Mouse (Mus musculus): ENCODE measurements around the gene Rxrb.
"Not testable (repeated sequence)": the region's sequence is repeated elsewhere in the genome, so short reads cannot be mapped to it uniquely, and the experiment has no call there.

Gene Rxrb

DNA sequence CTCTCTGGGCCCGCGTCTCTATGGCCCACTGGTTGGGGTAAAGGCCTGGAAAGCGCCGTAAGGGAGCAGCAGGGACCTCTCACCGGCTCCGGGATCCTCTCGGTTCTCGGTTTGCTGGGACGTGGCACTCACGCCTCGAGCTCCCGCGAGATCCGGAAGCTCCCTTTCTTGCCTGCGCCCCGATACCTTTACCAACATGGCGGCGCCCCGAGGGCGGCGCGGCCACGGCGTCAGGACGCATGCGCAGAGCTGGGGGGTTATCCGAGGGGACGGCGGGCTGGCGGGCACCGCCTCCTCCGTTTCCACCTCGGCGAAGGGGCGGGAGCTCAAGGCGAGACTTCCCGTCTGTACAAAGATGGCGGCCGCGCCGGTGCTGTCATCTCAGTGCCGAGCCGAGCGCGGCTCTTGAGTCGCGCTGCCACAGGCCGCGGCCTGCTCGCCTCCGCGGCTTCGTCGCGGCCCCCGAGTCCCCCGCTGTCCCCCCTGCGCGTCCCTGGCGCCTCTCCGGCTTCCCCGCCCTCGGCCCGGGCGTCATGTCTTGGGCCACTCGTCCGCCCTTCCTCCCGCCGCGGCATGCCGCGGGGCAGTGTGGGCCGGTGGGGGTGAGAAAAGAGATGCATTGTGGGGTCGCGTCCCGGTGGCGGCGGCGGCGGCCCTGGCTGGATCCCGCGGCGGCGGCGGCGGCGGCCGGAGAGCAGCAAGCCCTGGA lies at the start of gene Rxrb, which contains the start of gene Slc39a7:
Rxrb (plus strand) TSS at position 348 of the 709 bp plus-strand sequence.
Slc39a7 (minus strand) TSS at position 218 of the 709 bp plus-strand sequence.
- DNase-seq = peak; percentile 99

DNA sequence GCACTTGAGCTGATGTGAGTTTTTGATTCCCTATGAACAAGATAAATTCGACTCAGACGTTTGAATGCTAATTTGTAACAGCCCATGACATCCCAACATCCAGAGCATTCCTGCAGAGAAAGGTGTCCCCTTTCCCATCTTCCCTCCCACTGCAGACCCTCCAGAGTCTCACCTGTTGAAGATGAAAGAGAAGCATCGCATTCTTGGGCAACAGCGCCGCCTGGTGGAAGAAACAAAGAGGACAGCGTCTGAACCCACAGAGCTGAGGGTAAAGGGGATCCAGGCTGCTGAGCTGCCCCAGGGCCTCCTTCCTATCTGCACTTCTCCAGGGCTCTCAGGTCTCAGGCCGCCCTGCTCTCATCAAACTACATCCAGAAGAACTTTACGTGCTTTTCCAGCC lies 49.5 kb upstream of the Rxrb start:
- peak; percentile 58 for DNase-seq

DNA sequence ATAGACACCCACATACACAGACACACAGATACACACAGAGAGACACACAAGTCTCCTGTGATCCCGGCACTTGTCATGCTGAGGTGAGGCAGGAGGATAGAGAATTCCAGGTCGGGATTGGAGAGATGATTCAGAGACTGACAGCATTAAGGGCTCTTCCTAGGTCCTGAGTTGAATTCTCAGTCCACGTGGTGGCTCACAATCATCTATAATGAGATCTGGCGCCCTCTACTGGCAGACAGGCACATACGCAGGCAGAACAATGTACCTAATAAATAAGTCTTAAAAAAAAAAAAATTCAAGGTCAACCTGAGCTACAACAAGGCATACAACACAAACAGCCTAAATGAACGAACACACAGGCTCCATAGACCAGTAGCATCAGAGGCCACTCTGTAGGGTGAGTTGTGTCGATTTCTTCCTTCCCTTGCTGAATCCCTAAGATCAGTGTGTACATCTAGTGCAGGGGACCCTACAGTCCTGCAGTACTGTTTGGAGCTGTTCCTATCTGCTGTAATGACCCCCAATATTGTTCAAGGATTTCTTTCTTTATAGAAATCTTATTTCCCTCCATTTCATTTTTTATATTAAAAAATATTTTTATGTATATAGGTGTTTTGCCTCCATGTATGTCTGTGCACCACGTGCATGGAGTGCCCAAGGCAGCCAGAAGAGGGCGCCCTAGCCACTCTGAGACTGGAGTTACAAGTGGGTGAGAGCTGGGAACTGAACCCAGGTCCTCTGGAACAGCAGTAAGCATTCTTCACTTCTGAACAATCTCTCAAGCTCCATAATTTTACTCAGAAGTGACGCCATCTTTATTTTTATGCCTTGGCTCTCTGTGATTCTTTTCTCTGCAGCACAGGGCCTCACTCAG lies 39.6 kb upstream of the Rxrb start:
- peak; percentile 64 for DNase-seq

DNA sequence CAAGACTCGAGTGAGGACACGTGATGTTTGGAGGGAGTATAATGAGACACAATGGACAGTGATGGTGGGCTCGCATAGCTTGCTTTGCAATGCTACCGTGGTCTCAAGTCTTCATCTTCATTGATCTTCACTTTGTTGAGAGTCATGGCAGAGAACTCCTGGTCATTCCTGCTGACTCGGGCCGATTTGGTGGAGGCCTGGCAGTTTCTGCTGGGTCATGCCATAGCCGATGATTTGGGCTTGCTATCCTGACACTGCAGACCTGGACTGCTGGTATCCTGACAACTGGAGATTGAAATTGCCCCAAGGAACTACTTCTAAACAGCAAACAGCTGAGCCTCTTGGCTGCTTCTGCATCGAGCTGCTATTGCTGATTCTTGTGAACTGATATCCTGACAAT lies 36.7 kb upstream of the Rxrb start:
- DNase-seq = no peak

DNA sequence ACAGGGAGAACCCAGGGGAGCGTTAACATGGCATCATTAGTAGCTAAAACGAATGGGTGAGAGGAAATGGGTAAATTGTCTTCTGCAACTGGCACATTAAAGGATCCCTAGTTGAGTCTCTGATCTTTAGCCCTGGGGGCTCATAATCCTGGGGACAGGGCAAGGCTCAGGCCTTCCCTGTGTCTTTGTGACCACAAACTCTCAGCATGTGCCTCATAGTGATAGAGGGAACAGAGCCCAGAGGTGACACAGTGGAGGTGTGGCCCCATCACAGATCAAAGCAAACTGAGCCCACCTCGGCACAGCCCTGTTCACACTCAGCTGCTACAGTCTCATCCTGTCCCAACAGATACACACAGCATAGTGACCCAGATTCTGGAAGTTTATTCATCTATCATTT lies 36.0 kb upstream of the Rxrb start:
- no peak for DNase-seq

DNA sequence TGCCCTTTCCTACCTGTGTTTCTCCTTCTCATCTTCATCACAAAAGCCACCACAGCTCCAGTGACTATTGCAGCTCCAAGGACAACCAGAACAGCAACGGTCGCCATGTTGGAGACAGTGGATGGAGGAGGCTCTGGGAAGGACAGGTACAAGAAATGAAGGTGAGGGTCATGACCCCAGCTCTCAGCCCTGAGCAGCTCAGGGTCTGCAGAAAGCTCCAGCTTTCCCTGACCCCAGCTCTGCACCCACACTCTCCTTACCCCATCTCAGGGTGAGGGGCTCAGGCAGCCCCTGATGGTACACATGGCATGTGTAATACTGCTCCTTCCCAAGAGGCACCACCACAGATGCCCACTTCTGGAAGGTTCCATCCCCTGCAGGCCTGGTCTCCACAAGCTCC lies 34.6 kb upstream of the Rxrb start:
- DNase-seq = not testable (repeated sequence)

DNA sequence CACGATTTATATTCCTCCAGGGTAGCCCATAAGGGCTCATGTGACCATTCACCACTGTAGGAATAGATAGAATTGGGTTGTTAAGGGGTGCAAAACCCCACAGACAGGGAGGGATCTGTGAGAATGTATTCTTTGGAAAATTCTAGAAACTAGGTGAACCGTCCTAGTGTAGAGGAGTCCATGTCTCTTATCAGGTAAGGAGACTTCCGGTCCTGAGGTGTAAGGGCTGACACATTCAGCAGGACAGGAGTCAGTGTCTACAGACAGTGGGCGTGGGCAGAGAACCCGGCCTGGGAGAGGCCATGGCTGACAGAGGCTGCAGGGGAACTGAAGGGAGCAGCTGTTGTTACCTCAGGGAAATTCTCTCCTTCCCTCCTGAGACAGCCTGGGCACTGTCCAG lies 32.9 kb upstream of the Rxrb start:
- DNase-seq = not testable (repeated sequence)

DNA sequence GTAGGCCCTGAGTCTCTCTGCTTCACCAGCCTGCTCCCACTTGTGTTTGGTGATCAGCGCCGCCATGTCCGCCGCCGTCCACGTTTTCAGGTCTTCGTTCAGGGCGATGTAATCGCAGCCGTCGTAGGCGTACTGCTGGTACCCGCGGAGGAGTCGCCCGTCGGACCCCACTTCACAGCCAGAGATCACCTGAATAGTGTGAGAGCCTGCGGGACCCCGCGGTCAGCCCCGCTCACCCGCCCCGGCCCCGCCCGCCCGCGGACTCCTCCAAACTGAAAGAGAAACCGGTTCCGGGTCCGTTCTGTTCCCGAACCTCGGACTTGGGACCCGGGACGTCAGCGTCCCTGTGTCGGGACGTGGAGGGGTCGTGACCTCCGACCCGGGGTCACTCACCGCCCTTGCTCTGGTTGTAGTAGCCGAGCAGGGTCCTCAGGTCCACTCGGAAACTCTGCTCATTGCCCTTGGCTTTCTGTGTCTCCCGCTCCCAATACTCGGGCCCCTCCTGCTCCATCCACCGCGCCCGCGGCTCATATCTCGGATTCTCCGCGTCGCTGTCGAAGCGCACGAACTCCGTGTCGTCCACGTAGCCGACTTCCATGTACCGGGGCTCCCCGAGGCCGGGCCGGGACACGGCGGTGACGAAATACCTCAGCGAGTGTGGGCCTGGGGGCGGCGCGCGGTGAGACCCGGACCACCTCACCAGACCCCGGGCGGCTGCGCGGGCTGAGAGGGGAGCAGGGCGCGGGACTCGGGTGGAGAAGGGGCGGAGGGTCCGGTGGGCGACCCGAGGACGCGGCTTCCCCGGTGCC lies 32.1 kb upstream of the Rxrb start:
- peak; percentile 37 for DNase-seq

DNA sequence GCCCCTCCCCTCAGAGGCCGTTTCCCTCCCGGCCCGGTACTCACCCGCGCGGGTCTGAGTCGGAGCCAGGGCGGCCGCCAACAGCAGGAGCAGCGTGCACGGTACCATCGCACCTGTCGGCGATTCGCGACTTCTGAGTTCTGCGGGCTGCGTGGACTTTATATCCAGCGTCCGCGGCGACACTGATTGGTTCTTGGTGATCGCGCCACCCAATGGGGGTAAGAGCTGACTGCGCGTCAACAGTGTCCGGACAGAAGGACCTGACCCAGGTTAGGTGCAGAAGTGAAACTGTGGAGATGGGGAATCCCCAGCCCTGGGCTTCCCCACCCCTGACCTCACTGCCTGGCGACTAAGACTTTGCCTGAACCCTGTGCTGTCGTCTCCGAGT lies 31.5 kb upstream of the Rxrb start, which contains the start of gene H2-K1:
H2-K1 (minus strand) TSS at position 198 of the 388 bp plus-strand sequence.
- peak; percentile 94 for DNase-seq

DNA sequence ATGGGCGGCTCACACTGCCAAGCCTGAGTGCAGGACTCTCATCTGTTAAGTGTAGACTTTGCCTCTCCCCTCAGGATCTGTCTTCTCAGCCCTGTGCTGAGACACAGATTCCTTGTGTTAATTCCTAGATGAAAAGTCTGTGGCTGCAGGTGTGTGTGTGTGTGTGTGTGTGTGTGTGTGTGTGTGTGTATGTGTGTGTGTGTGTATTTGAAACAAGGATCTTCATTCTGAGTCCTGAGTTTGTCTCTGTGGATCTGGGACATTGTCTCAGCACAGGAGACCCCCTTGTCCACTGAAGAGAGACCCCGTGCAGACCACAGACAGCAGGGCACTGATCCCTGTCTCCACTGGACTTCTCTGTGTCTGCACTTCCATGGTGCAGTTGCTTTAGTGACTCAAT lies 30.8 kb upstream of the Rxrb start:
- not testable (repeated sequence) for DNase-seq

DNA sequence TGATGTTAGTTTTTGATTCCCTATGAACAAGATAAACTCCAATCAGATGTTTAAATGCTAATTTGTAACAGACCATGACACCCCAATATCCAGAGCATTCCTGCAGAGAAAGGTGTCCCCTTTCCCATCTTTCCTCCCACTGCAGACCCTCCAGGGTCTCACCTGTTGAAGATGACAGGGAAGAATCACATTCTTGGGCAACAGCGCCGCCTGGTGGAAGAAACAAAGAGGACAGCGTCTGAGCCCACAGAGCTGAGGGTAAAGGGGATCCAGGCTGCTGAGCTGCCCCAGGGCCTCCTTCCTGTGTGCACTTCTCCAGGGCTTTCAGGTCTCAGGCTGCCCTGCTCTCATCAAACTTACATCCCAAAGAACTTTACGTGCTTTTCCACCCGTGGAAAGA lies 28.2 kb upstream of the Rxrb start:
- DNase-seq = no peak

DNA sequence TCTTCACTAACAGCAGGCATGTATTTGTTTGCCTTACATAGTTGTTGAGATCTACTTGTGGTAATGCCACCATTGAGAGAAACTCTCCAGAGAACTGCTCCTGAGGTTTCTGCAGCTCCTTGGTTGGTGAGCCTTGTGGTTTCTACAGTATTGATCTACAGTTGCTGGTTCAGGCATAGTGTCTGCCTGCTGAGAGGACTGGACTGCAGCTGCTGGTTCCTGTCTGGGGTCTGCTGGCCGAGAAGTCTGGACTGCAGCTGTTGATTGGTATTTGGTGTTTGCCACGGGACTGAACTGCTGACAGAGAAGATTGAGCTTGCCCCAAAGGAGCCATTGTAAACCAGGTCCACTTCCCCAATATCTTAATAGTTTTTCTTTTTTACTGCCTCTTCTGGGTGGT lies 25.0 kb upstream of the Rxrb start:
- no peak for DNase-seq

DNA sequence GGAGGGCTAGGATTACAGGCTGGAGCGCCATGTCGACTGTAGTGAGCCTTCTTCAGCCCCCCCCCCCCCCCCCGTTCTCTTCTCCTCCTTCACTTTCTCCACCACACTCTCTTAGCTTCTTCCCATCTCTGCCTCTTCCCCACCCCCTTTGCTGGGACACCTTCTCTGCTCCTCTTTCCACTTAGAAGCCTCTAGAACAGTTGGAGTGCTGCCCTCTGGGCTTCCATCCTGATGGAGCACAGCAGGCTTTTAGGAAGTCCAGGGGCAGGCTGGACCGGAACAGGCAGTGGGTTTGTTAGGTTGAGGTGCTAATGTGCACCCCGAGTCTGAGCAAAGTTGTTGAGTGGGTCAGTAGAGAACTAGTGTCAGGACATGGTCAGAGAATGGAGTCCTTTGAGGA lies 21.5 kb upstream of the Rxrb start:
- DNase-seq = no peak

DNA sequence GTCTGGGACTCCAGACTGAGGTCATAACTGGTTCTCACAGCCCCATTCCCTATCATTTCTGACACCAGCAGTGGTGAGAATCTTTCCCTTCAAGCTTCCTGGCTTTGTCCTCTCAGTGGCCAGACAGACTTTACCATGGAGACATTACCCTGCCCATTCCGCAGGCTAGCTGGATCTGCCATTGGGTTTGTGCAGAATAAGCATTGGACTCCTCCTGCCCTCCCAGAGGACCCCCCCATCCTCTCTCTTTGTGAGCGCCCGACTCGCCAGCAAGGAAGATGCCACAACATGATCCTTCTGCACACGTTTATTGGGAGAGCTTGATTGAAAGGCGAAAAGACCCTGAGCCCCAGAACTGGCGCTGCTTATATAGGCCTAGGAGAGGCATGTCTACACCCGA lies 18.2 kb upstream of the Rxrb start:
- no peak for DNase-seq

DNA sequence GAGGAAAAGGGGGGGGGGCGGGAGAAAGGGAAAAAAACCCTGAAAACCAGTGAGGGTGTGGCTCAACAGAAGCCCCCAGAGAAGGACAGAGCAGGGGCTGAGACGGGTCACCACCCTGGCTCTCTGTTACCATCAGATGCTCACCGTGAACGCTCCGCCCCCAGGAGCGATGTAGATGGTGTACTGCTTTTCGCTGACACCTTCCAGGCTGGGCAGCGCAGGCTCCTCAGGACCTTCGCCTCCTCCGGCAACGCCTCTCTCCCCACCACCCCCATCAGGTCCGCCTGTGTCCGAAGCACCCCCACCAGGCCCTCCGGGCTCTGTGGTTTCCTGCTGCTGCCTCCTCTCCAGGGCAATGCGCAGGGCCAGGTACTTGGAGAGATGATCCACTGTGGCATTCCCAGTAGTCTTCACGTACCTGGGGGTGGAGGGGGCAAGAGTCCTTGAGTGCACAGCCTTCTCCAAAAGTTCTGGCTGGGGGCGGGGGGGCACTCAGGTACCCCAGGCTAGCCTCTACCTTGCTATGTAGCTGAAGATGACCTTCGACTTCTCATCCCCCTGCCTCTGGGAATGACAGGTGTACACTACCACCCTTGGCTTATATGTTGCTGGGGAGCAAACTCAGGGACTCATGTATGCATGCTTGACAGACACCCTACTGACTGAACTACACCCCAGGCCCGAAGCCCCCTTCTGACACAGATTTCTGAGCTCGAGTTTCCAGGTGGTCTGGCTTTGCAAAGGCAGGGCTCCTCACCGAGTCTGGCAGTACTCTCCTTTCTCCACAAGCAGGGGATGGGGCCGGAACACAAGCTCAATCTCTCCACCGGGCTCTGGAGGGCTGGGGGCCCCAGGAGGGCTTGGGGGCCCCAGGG lies 9.8 kb upstream of the Rxrb start:
- no peak for DNase-seq

DNA sequence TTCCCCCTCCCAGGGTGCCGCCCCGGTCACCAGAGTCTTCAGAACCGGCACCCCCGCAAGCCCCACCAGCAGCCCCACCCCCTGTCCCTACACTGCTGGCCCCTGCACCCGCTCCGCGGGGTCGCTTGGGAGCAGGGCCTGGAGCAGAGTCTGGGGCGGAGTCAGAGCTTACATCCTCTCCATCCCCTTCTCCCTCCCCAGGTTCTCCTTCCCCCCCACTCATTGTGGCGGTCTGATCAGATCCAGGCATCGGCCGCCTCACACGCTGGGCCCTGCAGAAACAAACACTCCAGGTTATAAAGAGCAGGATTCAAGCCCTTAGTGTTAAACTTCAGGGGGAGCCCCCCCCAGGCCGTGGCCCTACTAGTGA lies 9.2 kb upstream of the Rxrb start:
- no peak for DNase-seq

DNA sequence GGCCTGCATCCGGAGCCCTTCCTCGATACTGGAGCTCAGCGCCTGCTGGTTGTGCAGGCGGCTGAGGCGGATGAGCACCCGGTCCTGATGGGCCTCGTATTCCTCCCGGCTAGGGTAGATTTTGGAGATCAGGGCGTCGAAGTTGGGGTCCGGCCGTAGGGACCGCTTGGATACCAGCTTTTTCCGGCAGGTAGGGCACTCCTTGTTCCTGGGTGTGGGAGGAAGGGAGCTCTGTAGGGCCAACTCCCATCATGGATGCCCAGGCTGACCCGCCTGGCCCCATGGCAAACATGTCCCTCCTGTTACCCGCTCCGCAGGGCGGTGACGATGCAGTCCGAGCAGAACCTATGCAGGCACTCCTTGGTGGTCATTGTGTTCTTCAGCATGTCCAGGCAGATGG lies 8.6 kb upstream of the Rxrb start:
- DNase-seq = no peak

DNA sequence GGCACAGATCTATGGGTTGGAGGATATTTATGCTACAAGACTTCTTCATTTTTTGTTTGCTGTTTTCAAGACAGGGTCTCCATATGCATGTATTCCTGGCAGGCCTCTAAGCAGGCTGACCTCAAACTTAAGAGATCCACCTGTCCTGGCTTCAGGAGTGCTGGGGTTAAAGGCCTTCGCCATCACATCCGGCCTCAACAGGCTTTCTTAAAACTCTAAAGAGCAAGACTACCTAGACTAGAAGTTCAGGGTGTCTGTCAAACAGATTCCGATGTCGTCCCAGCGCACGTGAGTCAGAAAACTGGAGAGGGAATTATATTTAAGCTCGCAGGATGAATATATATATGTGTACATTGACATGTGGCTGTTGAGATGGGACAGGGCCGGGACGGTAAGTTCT lies 7.9 kb upstream of the Rxrb start:
- no peak for DNase-seq

DNA sequence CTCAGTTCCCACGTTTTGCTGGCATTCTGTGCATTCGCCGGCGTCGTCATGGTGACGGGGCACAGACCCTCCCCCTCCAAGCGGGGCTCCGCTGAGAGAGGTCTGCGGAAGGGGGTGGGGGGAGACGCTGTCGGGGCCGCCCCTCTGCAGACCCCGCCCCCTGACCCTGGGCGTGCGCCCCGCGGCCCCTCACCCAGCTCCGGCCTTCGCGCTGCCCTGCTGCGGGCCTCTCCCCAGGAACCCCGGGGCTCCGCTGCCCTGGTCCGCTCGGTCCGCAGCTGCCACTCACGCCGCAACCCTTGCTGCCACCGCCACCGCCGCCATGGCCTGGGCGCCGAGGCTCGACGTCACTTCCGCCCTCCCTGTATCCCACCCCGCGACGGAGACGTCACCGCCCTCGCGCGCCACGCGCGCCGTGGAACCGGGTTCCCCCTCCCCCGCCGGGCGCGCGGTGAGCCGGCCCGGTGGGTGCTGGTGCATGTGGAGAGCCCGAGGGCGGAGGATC lies 7.2 kb upstream of the Rxrb start, which contains the start of gene Ring1:
Ring1 (minus strand) TSS at position 364 of the 505 bp plus-strand sequence.
- DNase-seq = peak; percentile 90

DNA sequence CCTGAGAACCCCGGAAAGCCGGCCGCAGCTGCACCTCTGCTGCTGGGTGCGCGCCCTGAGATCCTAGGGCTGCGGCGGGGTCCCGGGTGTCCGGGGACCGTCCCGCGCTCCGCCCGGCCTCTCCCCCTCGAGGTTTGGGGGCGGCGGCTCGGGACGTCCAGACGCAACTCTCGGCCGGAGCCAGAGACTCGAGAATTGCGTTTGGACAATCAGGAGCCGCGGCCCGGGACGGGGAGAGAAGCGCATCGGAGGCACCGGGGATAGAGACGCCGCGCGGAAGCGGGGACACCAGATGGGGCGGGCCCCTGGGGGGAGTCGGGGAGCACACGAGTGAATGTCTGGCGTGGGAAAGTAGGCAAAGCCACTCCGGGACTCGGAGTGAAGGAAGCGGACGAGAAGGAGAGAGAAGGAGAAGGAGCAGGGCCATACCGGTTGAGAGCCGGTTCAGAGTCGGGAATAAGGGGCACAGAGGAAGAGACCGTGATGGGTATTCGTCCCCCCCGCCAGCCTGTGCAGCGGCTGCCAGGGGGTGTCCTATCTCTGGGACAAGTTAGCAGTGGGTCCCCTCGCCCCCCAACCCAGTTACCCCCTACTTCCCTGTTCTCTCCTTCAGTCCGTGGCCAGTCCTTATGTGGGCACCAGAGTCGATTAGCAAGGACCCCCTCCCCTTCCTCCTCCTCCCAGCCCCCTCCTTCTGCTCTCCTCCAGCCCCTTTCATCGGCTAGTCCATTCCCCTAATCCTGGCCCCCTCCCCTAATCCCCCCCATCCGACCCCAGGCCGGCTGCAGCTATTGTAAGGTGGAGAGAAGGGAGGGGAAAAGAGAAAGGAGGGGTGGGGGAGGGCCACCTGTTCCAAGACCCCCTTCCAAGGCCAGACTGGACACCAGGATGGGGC lies 6.5 kb upstream of the Rxrb start:
- DNase-seq = no peak

DNA sequence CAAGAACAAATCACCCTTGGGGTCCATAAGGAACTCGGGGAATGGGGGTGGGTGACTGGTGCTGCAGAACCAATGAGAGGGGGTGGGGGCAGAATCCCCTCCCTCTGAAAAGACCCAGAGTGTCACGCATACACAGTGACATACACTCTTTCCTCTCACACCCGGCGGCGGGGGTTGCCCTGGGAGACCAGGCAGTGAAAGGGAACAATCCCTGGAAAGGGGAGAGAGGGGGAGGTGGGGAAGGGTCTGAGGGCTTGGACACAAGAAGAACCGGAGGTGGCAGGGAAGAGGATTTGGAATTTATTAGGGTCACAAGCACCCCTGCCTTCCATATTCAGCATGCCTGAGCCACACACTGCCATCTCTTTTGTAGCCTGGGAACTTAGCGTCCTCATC lies 5.9 kb upstream of the Rxrb start:
- DNase-seq = no peak

All from kidney, postnatal 14 days (tissue).